Mouse (Mus musculus): ENCODE results near the gene Aasdh. TPM values are rescaled to one million over a fixed set of nuclear protein-coding genes. Genes with fewer than 3 reads are reported as not detected.
"Not testable (repeated sequence)": the region's sequence is repeated elsewhere in the genome, so short reads cannot be mapped to it uniquely, and the experiment has no call there.

Gene Aasdh
- total RNA-seq, 1 experiment: 18.0 TPM

GRCm38 (mm10) chr5:76923428-76923827, 18.1 kb upstream of the Aasdh start:
- no peak overlapping the region for H3K9ac ChIP-seq (ENCODE audit: insufficient read depth, low read depth, low read length, poor library complexity, severe bottlenecking)
- in situ Hi-C loops (cut with MboI; ENCODE audit: low sequenced_read_pairs in 2 of 2, unreplicated experiment in 2 of 2): no loop called here
- no peak overlapping the region for H3K27ac ChIP-seq (ENCODE audit: insufficient read depth, low read depth, low read length, poor library complexity, severe bottlenecking)
- H3K4me1 ChIP-seq (ENCODE audit: control insufficient read depth in 2 of 2, insufficient read depth in 2 of 2, low read length in 2 of 2, poor library complexity in 1 of 2): peaks cover 0 to 6% of the 10 kb centered on the region in 2 experiments
- no peaks in the 10 kb centered on the region for H3K9me3 ChIP-seq (ENCODE audit: control insufficient read depth, insufficient read depth, low read depth, low read length)
- no peak overlapping the region for H3K4me3 ChIP-seq (ENCODE audit: insufficient read depth in 1 of 2, low read depth in 1 of 2, low read length in 2 of 2, poor library complexity in 1 of 2, severe bottlenecking in 1 of 2)
- DNase-seq (ENCODE audit: low read depth, low spot score): no peak
- peaks cover 34% of the 10 kb centered on the region for H3K36me3 ChIP-seq (ENCODE audit: control insufficient read depth, insufficient read depth, low read length, poor library complexity, severe bottlenecking)
- TF ChIP-seq MAFK (IDR thresholded peaks at IDR 0.05; ENCODE audit: insufficient read depth, low read depth, low read length): no peak

- Histone ChIP-seq H3K4me1 (ENCODE audit: control insufficient read depth in 2 of 2, insufficient read depth in 2 of 2, low read length in 2 of 2, poor library complexity in 1 of 2) (peaks cover 0 to 6% of the 10 kb centered on the region in 2 experiments), H3K9ac (ENCODE audit: insufficient read depth, low read depth, low read length, poor library complexity, severe bottlenecking) (no peak overlapping the region), H3K36me3 (ENCODE audit: control insufficient read depth, insufficient read depth, low read length, poor library complexity, severe bottlenecking) (peaks cover 36% of the 10 kb centered on the region), H3K27ac (ENCODE audit: insufficient read depth, low read depth, low read length, poor library complexity, severe bottlenecking) (no peak overlapping the region), H3K9me3 (ENCODE audit: control insufficient read depth, insufficient read depth, low read depth, low read length) (no peaks in the 10 kb centered on the region), H3K4me3 (ENCODE audit: insufficient read depth in 1 of 2, low read depth in 1 of 2, low read length in 2 of 2, poor library complexity in 1 of 2, severe bottlenecking in 1 of 2) (no peak overlapping the region)
- no peak for TF ChIP-seq MAFK (IDR thresholded peaks at IDR 0.05; ENCODE audit: insufficient read depth, low read depth, low read length)
- no peak for TF ChIP-seq ZC3H11A (IDR thresholded peaks at IDR 0.05; ENCODE audit: borderline replicate concordance, low read depth, low read length)
- TF ChIP-seq ZNF384 (IDR thresholded peaks at IDR 0.05; ENCODE audit: low read depth, low read length): no peak
- no peak for TF ChIP-seq CHD2 (IDR thresholded peaks at IDR 0.05; ENCODE audit: low read depth, low read length)
- no peak for TF ChIP-seq HCFC1 (IDR thresholded peaks at IDR 0.05; ENCODE audit: borderline replicate concordance, insufficient read depth, low read length)
- no peak for DNase-seq (ENCODE audit: low read depth, low spot score)
- in situ Hi-C loops (cut with MboI; ENCODE audit: low sequenced_read_pairs in 2 of 2, unreplicated experiment in 2 of 2): no loop called here
Measured at GRCm38 (mm10) chr5:76922833-76923232, 17.5 kb upstream of the Aasdh start.

- H3K9ac ChIP-seq (ENCODE audit: insufficient read depth, low read depth, low read length, poor library complexity, severe bottlenecking); in situ Hi-C loops (cut with MboI; ENCODE audit: low sequenced_read_pairs in 2 of 2, unreplicated experiment in 2 of 2); H3K4me3 ChIP-seq (ENCODE audit: insufficient read depth in 1 of 2, low read depth in 1 of 2, low read length in 2 of 2, poor library complexity in 1 of 2, severe bottlenecking in 1 of 2); H3K36me3 ChIP-seq (ENCODE audit: control insufficient read depth, insufficient read depth, low read length, poor library complexity, severe bottlenecking); H3K4me1 ChIP-seq (ENCODE audit: control insufficient read depth in 2 of 2, insufficient read depth in 2 of 2, low read length in 2 of 2, poor library complexity in 1 of 2); H3K9me3 ChIP-seq (ENCODE audit: control insufficient read depth, insufficient read depth, low read depth, low read length); H3K27ac ChIP-seq (ENCODE audit: insufficient read depth, low read depth, low read length, poor library complexity, severe bottlenecking); DNase-seq (ENCODE audit: low read depth, low spot score): not testable (repeated sequence)
- TF ChIP-seq ZNF384 (IDR thresholded peaks at IDR 0.05; ENCODE audit: low read depth, low read length): peak; percentile 65; the same call in 1 of the 2 replicates
Measured at GRCm38 (mm10) chr5:76912522-76912921, 7.2 kb upstream of the Aasdh start.

- H3K4me3 ChIP-seq (ENCODE audit: insufficient read depth in 1 of 2, low read depth in 1 of 2, low read length in 2 of 2, poor library complexity in 1 of 2, severe bottlenecking in 1 of 2): no peak overlapping the region
- peak overlapping the region; percentile 66; the same call in 1 of the 2 replicates for H3K27ac ChIP-seq (ENCODE audit: insufficient read depth, low read depth, low read length, poor library complexity, severe bottlenecking)
- H3K36me3 ChIP-seq (ENCODE audit: control insufficient read depth, insufficient read depth, low read length, poor library complexity, severe bottlenecking): peaks cover 7% of the 10 kb centered on the region
- H3K9me3 ChIP-seq (ENCODE audit: control insufficient read depth, insufficient read depth, low read depth, low read length): no peaks in the 10 kb centered on the region
- H3K4me1 ChIP-seq (ENCODE audit: control insufficient read depth in 2 of 2, insufficient read depth in 2 of 2, low read length in 2 of 2, poor library complexity in 1 of 2): peaks cover 2 to 4% of the 10 kb centered on the region in 2 experiments; a peak in 2 of 4 replicates
- in situ Hi-C loops (cut with MboI; ENCODE audit: low sequenced_read_pairs in 2 of 2, unreplicated experiment in 2 of 2): no loop called here
- 0 out of 2 replicates have a peak, but pooled peaks have one; percentile 44 for TF ChIP-seq CHD2 (IDR thresholded peaks at IDR 0.05; ENCODE audit: low read depth, low read length)
- TF ChIP-seq HCFC1 (IDR thresholded peaks at IDR 0.05; ENCODE audit: borderline replicate concordance, insufficient read depth, low read length): no peak
- TF ChIP-seq ZNF384 (IDR thresholded peaks at IDR 0.05; ENCODE audit: low read depth, low read length): no peak
- TF ChIP-seq ZC3H11A (IDR thresholded peaks at IDR 0.05; ENCODE audit: borderline replicate concordance, low read depth, low read length): no peak
- no peak for TF ChIP-seq MAFK (IDR thresholded peaks at IDR 0.05; ENCODE audit: insufficient read depth, low read depth, low read length)
- no peak overlapping the region for H3K9ac ChIP-seq (ENCODE audit: insufficient read depth, low read depth, low read length, poor library complexity, severe bottlenecking)
- DNase-seq (ENCODE audit: low read depth, low spot score): no peak
Measured at GRCm38 (mm10) chr5:76910807-76911206, 5.5 kb upstream of the Aasdh start.

GRCm38 (mm10) chr5:76906155-76906499, 813 bp upstream of the Aasdh start:
- no peaks in the 10 kb centered on the region; the same call in 1 of the 2 replicates for H3K36me3 ChIP-seq (ENCODE audit: control insufficient read depth, insufficient read depth, low read length, poor library complexity, severe bottlenecking)
- no peak for DNase-seq (ENCODE audit: low read depth, low spot score)
- peak overlapping the region; percentile 79 to 85 for H3K4me3 ChIP-seq (ENCODE audit: insufficient read depth in 1 of 2, low read depth in 1 of 2, low read length in 2 of 2, poor library complexity in 1 of 2, severe bottlenecking in 1 of 2)
- H3K9ac ChIP-seq (ENCODE audit: insufficient read depth, low read depth, low read length, poor library complexity, severe bottlenecking): peak overlapping the region; percentile 94
- TF ChIP-seq MAFK (IDR thresholded peaks at IDR 0.05; ENCODE audit: insufficient read depth, low read depth, low read length) (no peak), ZC3H11A (IDR thresholded peaks at IDR 0.05; ENCODE audit: borderline replicate concordance, low read depth, low read length) (no peak), CHD2 (IDR thresholded peaks at IDR 0.05; ENCODE audit: low read depth, low read length) (no peak), HCFC1 (IDR thresholded peaks at IDR 0.05; ENCODE audit: borderline replicate concordance, insufficient read depth, low read length) (no peak), ZNF384 (IDR thresholded peaks at IDR 0.05; ENCODE audit: low read depth, low read length) (no peak)
- H3K4me1 ChIP-seq (ENCODE audit: control insufficient read depth in 2 of 2, insufficient read depth in 2 of 2, low read length in 2 of 2, poor library complexity in 1 of 2): peaks cover 2 to 4% of the 10 kb centered on the region in 2 experiments; a peak in 2 of 4 replicates
- H3K9me3 ChIP-seq (ENCODE audit: control insufficient read depth, insufficient read depth, low read depth, low read length): no peaks in the 10 kb centered on the region
- in situ Hi-C loops (cut with MboI; ENCODE audit: low sequenced_read_pairs in 2 of 2, unreplicated experiment in 2 of 2): no loop called here
- H3K27ac ChIP-seq (ENCODE audit: insufficient read depth, low read depth, low read length, poor library complexity, severe bottlenecking): peak overlapping the region; percentile 67; the same call in 1 of the 2 replicates

Data from ES-E14 (cell line).